Mouse (Mus musculus) olfactory bulb, adult 2 months (tissue): Measurements from ENCODE around the gene Bpifc.

Experiments
- CTCF ChIP-seq: fragments of 200-500 bp; IDR thresholded peaks from 2 replicates; pipeline ENCODE4 v1.5.1; 2012; ENCODE audit warnings: low read depth, mild to moderate bottlenecking, low read length, moderate library complexity; ENCODE audit not compliant: insufficient read depth
- POLR2A ChIP-seq: fragments of 200-500 bp; IDR thresholded peaks from 2 replicates; pipeline ENCODE4 v1.6.1; 2012; ENCODE audit warnings: mild to moderate bottlenecking, low read depth, low read length, moderate library complexity; ENCODE audit not compliant: insufficient read depth

GRCm38 (mm10) chr10:85993836-85994235 lies 17.9 kb downstream of the Bpifc start:
- TF ChIP-seq CTCF (no peak), POLR2A (no peak)
